Mouse (Mus musculus) gastrocnemius, adult 18-20 months (tissue): ENCODE data around the gene Scamp4. TPM values are rescaled to one million over a fixed set of nuclear protein-coding genes. Genes with fewer than 3 reads are reported as not detected.

Source experiments
- DNase-seq: peaks from one replicate; pipeline ENCODE4 v3.0.0; 2021; ENCODE audit warnings: low spot score
- long read RNA-seq, 2 experiments: library from polyadenylated mRNA; stranded (forward); transcript quantifications; one replicate each; pipeline ENCODE4 v2.0.0; 2021
- total RNA-seq, 2 experiments: library from RNA; stranded (reverse); gene quantifications; 2 replicates each; pipeline ENCODE4 v1.2.3; 2021

Gene Scamp4
- total RNA-seq = 10 to 100 TPM; 19.0 to 20.1 TPM
- long read RNA-seq, experiment 1, transcript Scamp4-201 (7 exons, 1,804 nt) = major isoform, 42 of 53 reads
- long read RNA-seq, experiment 1, partial matches to known transcripts = 0 of 53 reads
- long read RNA-seq, experiment 1, other reads (novel, unspliced or antisense) = 9 of 53 reads
- long read RNA-seq, experiment 2, transcript Scamp4-201 (7 exons, 1,804 nt) = major isoform, 48 of 55 reads
- long read RNA-seq, experiment 2, partial matches to known transcripts = 1 of 55 reads
- long read RNA-seq, experiment 2, other reads (novel, unspliced or antisense) = 5 of 55 reads

GRCm38 (mm10) chr10:80602698-80603325 is at the start of gene Scamp4, which contains the start of gene Adat3:
Gene Scamp4, plus strand, starts transcription at chr10:80602872.
Gene Adat3, plus strand, starts transcription at chr10:80602880.
- DNase-seq = peak; percentile 93

- no peak for DNase-seq
Observed at GRCm38 (mm10) chr10:80553575-80553974, 49.1 kb upstream of the Scamp4 start.

- no peak for DNase-seq
Observed at GRCm38 (mm10) chr10:80553997-80554396, 48.7 kb upstream of the Scamp4 start.

GRCm38 (mm10) chr10:80557346-80557965 is 45.2 kb upstream of the Scamp4 start:
- DNase-seq = peak; percentile 75

GRCm38 (mm10) chr10:80559431-80559830 is 43.2 kb upstream of the Scamp4 start:
- DNase-seq = no peak

GRCm38 (mm10) chr10:80560621-80561020 is 42.1 kb upstream of the Scamp4 start:
- DNase-seq = no peak

- peak; percentile 92 for DNase-seq
Observed at GRCm38 (mm10) chr10:80561116-80561944, 41.3 kb upstream of the Scamp4 start, which contains the start of gene Rexo1. Gene Rexo1, minus strand, starts transcription at chr10:80561560.

GRCm38 (mm10) chr10:80566375-80567092 is 36.1 kb upstream of the Scamp4 start:
- peak; percentile 89 for DNase-seq

- DNase-seq = no peak
Observed at GRCm38 (mm10) chr10:80568876-80569275, 33.8 kb upstream of the Scamp4 start.

GRCm38 (mm10) chr10:80569664-80570066 is 33.0 kb upstream of the Scamp4 start:
- peak; percentile 73 for DNase-seq

GRCm38 (mm10) chr10:80570419-80570818 is 32.3 kb upstream of the Scamp4 start:
- DNase-seq = no peak

- no peak for DNase-seq
Observed at GRCm38 (mm10) chr10:80570871-80571836, 31.5 kb upstream of the Scamp4 start.

GRCm38 (mm10) chr10:80572477-80572876 is 30.2 kb upstream of the Scamp4 start:
- DNase-seq = no peak

GRCm38 (mm10) chr10:80573944-80574343 is 28.7 kb upstream of the Scamp4 start:
- DNase-seq = no peak

- no peak for DNase-seq
Observed at GRCm38 (mm10) chr10:80574896-80575295, 27.8 kb upstream of the Scamp4 start.

- DNase-seq = no peak
Observed at GRCm38 (mm10) chr10:80575925-80576324, 26.7 kb upstream of the Scamp4 start.

- DNase-seq = no peak
Observed at GRCm38 (mm10) chr10:80576351-80577194, 26.1 kb upstream of the Scamp4 start.
